Mouse (Mus musculus): ENCODE data around the gene Ostm1. TPM values are rescaled to one million over a fixed set of nuclear protein-coding genes. Genes with fewer than 3 reads are reported as not detected.

Ostm1 gene
- 10.0 and 14.0 TPM in 2 replicates for polyA plus RNA-seq (2012; ENCODE audit: low replicate concordance)

GRCm38 (mm10) chr10:42583157-42583872 lies at the start of gene Ostm1, which contains the start of gene Nr2e1:
Ostm1 (plus strand) TSS chr10:42583822.
Nr2e1 (minus strand) TSS chr10:42583632.

Other genes starting within 250 kb of the Ostm1 start
- gene Afg1l, start 105.3 kb upstream of the Ostm1 start, polyA plus RNA-seq (2012; ENCODE audit: low replicate concordance): 5.4 and 7.2 TPM in 2 replicates
- 92.6 and 173 TPM in 2 replicates for gene Snx3, start 81.8 kb upstream of the Ostm1 start, polyA plus RNA-seq (2012; ENCODE audit: low replicate concordance)
- not detected in 2 replicates for gene Nr2e1, start 190 bp upstream of the Ostm1 start, polyA plus RNA-seq (2012; ENCODE audit: low replicate concordance)
- 9.9 and 10.1 TPM in 2 replicates for gene Sec63, start 177.7 kb downstream of the Ostm1 start, polyA plus RNA-seq (2012; ENCODE audit: low replicate concordance)

All from hematopoietic multipotent progenitor cell, adult 10-12 weeks (in vitro differentiated cells).